Mouse (Mus musculus) c-Kit-positive CD71-negative TER-119-negative erythroid progenitor cells, embryonic 14.5 days (primary cell): Measurements from ENCODE around the gene Rnft2.

Experiments used
- DNase-seq: peaks from one replicate; pipeline ENCODE4 v3.0.0-alpha.2; 2013; ENCODE audit warnings: low read depth

The Rnft2 gene

GRCm38 (mm10) chr5:118172078-118172723 lies 72.7 kb downstream of the Rnft2 start:
- no peak for DNase-seq

DNA sequence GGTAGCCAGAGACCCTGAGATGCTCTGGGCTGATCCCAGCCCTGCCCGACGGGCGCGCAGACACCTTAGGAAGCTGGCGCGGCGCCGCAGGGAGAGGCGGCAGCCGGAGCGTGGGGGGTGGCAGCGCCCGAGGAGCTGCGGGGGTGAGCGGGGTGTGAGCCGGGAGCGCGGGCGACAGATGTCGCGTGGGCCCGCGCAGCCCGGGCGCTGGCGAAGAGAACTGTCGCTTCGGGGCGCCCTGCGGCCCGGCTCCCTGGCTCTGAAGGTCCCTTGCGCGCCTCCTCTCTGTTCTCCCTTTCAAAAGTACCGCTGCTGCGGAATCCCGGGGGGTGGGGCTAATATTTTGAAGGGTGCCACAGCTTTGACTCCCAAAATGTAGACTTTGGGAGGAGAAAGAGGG lies 73.3 kb downstream of the Rnft2 start:
- no peak for DNase-seq

GRCm38 (mm10) chr5:118170888-118171529 lies 73.9 kb downstream of the Rnft2 start:
- no peak for DNase-seq

DNA sequence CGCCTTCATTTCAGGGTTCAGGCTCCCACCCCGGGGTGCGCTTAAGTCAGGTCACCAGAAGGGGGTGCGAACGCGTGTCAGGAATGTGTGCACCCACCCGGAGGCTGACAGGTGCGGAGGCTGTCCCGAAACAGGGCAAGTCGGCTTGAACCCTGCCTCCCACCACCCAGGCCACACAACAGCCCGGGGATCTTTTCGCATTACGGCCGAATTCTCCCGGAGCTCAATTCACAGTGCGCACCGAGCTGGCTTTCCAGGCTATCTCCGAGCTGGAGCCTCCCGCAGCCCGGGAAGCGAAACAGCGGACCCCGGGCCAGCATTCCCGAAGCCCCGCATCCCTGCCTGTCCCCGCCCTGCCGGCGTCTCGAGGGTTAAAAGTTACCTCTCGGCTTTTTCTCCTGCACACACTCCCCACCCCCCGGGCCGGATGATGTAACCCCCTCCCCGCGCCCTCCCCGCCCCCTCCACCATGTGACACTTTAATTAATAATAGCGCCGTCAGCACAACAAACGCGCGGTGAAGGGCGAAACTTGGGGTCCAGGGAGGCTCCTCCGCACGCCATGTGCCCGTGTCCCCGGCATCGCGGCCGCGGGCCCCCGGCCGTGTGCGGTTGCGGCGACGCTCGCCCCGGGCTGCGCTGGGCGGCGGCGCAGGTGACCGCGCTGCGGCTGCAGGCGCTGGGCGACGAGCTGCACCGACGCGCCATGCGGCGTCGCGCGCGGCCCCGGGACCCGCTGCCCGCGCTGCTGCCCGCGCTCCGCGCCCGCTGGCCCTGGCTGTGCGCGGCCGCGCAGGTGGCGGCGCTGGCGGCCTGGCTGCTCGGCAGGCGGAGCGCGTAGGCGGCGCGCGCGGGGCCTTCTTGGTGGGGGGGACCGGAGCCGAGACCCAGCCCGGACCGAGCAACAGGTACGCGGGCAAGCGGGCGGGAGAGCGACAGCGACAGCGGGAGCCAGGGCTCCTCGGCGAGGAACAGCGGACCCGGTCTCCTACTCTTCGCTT lies 75.4 kb downstream of the Rnft2 start:
- no peak for DNase-seq

GRCm38 (mm10) chr5:118167561-118167995 lies 77.3 kb downstream of the Rnft2 start:
- no peak for DNase-seq

GRCm38 (mm10) chr5:118165462-118165861 lies 79.5 kb downstream of the Rnft2 start:
- DNase-seq: no peak

- DNase-seq: no peak
Observed at GRCm38 (mm10) chr5:118164581-118164980, 80.3 kb downstream of the Rnft2 start, which contains the start of gene Hrk. Hrk (plus strand) TSS chr5:118164648.

GRCm38 (mm10) chr5:118160691-118161090 lies 84.2 kb downstream of the Rnft2 start:
- DNase-seq: no peak

DNA sequence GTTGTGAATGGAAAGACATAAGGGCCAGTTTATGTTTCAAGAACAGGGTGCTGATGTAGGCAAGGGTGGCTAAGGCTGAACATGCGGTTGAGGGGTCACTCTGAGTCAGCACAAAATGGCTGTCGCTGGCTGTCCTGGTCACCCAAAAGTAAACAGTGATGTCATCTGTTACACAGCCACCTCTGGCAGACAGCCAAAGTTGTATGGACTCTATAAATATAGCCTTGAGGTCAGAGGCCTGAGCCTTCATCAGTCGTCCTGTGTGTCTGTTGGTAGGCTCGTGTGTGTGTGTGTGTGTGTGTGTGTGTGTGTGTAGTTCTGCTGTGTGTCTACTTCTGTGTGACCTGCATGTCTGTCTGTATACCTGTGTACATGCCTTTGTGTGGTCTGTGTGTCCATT lies 87.9 kb downstream of the Rnft2 start:
- no peak for DNase-seq

GRCm38 (mm10) chr5:118155565-118155947 lies 89.4 kb downstream of the Rnft2 start:
- DNase-seq: no peak

DNA sequence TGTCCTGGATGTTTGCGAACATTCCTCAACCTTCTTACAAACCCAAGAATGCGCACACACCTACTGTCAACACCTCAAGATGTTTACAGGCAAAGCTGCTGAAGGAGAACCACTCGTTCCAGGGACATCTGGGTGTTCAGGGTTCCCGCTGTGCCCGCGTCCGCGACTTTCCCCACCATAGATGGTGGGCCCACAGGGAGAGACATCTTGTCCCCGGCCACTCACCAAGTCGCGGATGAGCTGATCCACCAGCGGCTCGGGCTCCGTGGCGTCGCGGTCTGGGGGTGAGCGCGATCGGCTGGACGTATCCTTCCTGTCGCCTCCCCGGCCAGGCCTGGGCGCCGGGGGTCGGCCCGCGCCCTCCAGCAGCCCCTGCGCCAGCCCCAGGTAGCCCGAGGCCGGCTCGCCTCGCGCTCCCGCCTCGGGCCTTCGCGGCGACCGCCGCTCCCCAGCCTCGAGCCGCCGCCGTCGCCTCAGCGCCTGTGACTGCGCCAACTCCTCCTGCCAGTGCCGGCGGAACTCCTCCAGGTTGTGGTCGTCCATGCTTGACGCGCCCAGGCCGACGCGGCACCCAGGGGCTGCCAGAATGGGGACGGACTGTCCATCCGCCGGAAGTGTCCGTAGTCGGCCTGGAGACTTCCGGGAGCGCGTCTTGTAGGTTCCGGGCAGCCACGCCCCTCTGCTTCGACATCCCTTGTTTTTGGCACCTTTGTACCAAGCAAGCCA lies 89.9 kb downstream of the Rnft2 start, which contains the start of gene Fbxw8:
Gene Fbxw8 (minus strand): TSS at position 626 of the 726 bp plus-strand sequence.
- peak; percentile 69 for DNase-seq

DNA sequence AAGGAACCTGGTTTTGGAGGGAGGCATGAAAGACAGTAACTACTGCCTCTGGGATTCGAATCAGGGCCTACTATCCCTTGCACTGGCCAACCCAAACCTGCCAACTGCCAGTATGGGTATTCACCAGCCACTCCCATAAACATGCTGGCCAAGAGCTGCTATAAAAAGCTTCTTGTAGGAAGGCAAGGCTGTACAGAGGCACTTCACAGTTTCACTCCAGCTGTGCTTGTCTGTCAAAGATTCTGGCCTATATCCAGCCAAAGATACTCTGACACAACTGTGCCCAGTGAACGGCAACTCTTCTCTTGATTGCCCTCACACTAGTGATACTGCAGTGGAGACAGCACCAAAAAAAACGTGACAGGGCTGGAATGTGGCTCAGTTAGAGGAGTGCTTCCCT lies 95.2 kb downstream of the Rnft2 start:
- no peak for DNase-seq

GRCm38 (mm10) chr5:118147264-118147663 lies 97.7 kb downstream of the Rnft2 start:
- no peak for DNase-seq

DNA sequence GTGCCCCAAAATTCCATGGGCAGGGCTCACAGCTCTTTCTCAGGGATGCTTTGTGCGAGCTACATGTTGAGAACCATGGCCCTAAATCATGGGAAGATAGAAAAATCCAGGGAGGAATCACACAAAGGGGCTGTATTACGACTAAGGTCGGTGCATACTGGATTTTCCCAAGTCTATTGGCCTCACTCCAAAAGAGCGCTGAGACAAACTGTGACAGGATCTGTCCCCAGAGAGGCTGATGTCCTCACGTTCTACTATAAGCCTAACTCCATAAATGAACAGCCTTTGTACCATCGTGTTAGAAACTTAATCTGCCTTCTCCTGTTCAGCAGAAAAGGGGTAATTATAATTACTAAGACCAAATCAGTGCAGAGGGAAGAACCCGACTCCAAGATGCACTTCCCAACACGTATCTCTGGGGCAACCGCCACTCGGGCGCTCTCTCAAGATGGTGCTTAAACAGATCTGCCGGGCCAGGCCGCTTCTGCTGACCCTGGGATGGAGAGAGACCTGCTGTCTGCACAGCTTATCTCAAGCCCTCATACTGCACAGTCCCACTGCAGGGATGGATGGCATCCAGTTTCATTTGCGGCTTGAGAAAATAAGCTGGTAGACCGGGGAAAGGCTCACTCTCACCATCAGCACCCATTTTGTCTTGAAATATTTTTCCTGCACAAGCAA lies 98.8 kb downstream of the Rnft2 start:
- no peak for DNase-seq

GRCm38 (mm10) chr5:118145458-118145857 lies 99.5 kb downstream of the Rnft2 start:
- DNase-seq: no peak

DNA sequence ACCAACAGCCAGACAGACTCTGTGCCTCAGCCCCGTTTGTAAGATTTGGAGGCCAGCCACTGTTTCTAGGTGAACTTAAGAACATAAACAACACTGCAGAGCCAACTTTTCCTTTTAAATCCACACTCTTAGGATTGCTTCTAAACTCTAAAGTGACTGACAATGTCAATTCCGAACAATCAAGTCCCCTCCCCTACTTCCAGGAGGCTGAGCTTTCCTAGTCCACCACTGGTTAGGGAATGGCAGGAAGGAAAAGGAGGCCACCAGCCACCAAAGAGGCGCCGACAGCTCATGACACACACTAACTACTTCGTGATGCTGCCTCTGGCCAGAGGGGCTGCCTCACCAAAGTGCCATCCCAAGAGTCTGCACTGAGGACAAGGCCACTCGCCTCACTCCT lies 100.1 kb downstream of the Rnft2 start:
- DNase-seq: no peak

GRCm38 (mm10) chr5:118144327-118144726 lies 100.6 kb downstream of the Rnft2 start:
- DNase-seq: no peak

- no peak for DNase-seq
Observed at GRCm38 (mm10) chr5:118143211-118144026, 101.5 kb downstream of the Rnft2 start.

- DNase-seq: no peak
Observed at GRCm38 (mm10) chr5:118142471-118142870, 102.4 kb downstream of the Rnft2 start.
